ENCODE assay signal across 9 mouse cellular contexts in genomic region chr2:76468204-76468603, GRCm38 (mm10).
A peak's percentile ranks its signal among the peaks of the same experiment; 100 is the strongest.
DNase-seq lines count a peak whose midpoint lies in the region; ATAC-seq lines count a peak whose summit lies in the region.
"Had no signal": no experiment of that assay in that cellular context is flagged by ENCODE, and none has a peak within 500 bp of the region (broad histone marks: within the 10 kb centered on the region; RNA-seq: fewer than 3 reads in every experiment).

No protein-coding gene starts in this region.

- no peak overlapping the region for H3K27ac ChIP-seq in forebrain, embryonic 16.5 days (ENCODE audit: low read length)
- no peak overlapping the region for H3K27ac ChIP-seq in forebrain, embryonic 10.5 days
- H3K27ac ChIP-seq in neural tube, embryonic 15.5 days (replicated peaks): no peak overlapping the region
- H3K27ac ChIP-seq in liver, embryonic 11.5 days (ENCODE audit: low read depth, low read length): no peak overlapping the region
- no peak overlapping the region for H3K27ac ChIP-seq in liver, embryonic 12.5 days
- H3K27ac ChIP-seq: hindbrain, embryonic 15.5 days had no signal

- H3K36me3 ChIP-seq in forebrain, embryonic 16.5 days (ENCODE audit: control insufficient read depth, insufficient read depth): no peaks in the 10 kb centered on the region
- no peaks in the 10 kb centered on the region for H3K36me3 ChIP-seq in forebrain, embryonic 10.5 days (replicated peaks)
- H3K36me3 ChIP-seq in neural tube, embryonic 15.5 days: peaks cover 4% of the 10 kb centered on the region; the same call in 1 of the 2 replicates
- H3K36me3 ChIP-seq in liver, embryonic 11.5 days (ENCODE audit: control insufficient read depth, insufficient read depth, low read length): no peaks in the 10 kb centered on the region
- no peaks in the 10 kb centered on the region for H3K36me3 ChIP-seq in liver, embryonic 12.5 days
- H3K36me3 ChIP-seq: hindbrain, embryonic 15.5 days had no signal

- peak; percentile 50; the same call in 1 of the 2 replicates for ATAC-seq in forebrain, embryonic 16.5 days
- no peak for ATAC-seq in neural tube, embryonic 15.5 days (ENCODE audit: low FRiP score)
- no peak for ATAC-seq in liver, embryonic 11.5 days (replicated peaks; ENCODE audit: low FRiP score)
- no peak for ATAC-seq in liver, embryonic 12.5 days

- H3K9me3 ChIP-seq in forebrain, embryonic 16.5 days (ENCODE audit: control insufficient read depth, low read length): no peaks in the 10 kb centered on the region
- H3K9me3 ChIP-seq in forebrain, embryonic 10.5 days: no peaks in the 10 kb centered on the region
- 0 out of 2 replicates have a peak, but pooled peaks cover 4% of the 10 kb centered on the region for H3K9me3 ChIP-seq in neural tube, embryonic 15.5 days (replicated peaks)
- no peaks in the 10 kb centered on the region for H3K9me3 ChIP-seq in liver, embryonic 11.5 days (ENCODE audit: control insufficient read depth, low read length)
- no peaks in the 10 kb centered on the region for H3K9me3 ChIP-seq in liver, embryonic 12.5 days (replicated peaks)
- H3K9me3 ChIP-seq: hindbrain, embryonic 15.5 days had no signal

- no peak overlapping the region for H3K4me3 ChIP-seq in forebrain, embryonic 16.5 days (replicated peaks; ENCODE audit: low read length)
- no peak overlapping the region for H3K4me3 ChIP-seq in forebrain, embryonic 10.5 days
- H3K4me3 ChIP-seq in neural tube, embryonic 15.5 days (replicated peaks): no peak overlapping the region
- H3K4me3 ChIP-seq in liver, embryonic 11.5 days (ENCODE audit: low read depth, low read length): no peak overlapping the region
- no peak overlapping the region for H3K4me3 ChIP-seq in liver, embryonic 12.5 days
- H3K4me3 ChIP-seq: hindbrain, embryonic 15.5 days had no signal

- H3K4me2 ChIP-seq in forebrain, embryonic 16.5 days (ENCODE audit: low read length): no peak overlapping the region
- no peak overlapping the region for H3K4me2 ChIP-seq in neural tube, embryonic 15.5 days
- H3K4me2 ChIP-seq in liver, embryonic 11.5 days: no peak overlapping the region
- H3K4me2 ChIP-seq in liver, embryonic 12.5 days: no peak overlapping the region
- H3K4me2 ChIP-seq: hindbrain, embryonic 15.5 days had no signal

- H3K4me1 ChIP-seq in forebrain, embryonic 16.5 days (replicated peaks; ENCODE audit: control insufficient read depth, insufficient read depth, low read length): no peaks in the 10 kb centered on the region
- H3K4me1 ChIP-seq in forebrain, embryonic 10.5 days: no peaks in the 10 kb centered on the region
- H3K4me1 ChIP-seq in neural tube, embryonic 15.5 days: no peaks in the 10 kb centered on the region
- no peaks in the 10 kb centered on the region for H3K4me1 ChIP-seq in liver, embryonic 11.5 days (replicated peaks; ENCODE audit: control insufficient read depth, insufficient read depth, low read length)
- no peaks in the 10 kb centered on the region for H3K4me1 ChIP-seq in liver, embryonic 12.5 days
- H3K4me1 ChIP-seq: hindbrain, embryonic 15.5 days had no signal

- DNase-seq in forebrain, embryonic 10.5 days (ENCODE audit: extremely low spot score, low spot score): no peak
- DNase-seq in 3134 (ENCODE audit: extremely low read depth, insufficient read length, low spot score): peak; percentile 53
- peak; percentile 82 for DNase-seq in fibroblast of lung, adult 2 months (ENCODE audit: low read depth)
- peak; percentile 28 to 61 for DNase-seq in left cerebral cortex, adult 9 months (ENCODE audit: low spot score in 2 of 2)
- DNase-seq in liver, embryonic 11.5 days (ENCODE audit: low spot score): no peak

- no peaks in the 10 kb centered on the region for H3K27me3 ChIP-seq in forebrain, embryonic 16.5 days (replicated peaks; ENCODE audit: control insufficient read depth, insufficient read depth, low read length)
- H3K27me3 ChIP-seq in forebrain, embryonic 10.5 days (ENCODE audit: poor library complexity, severe bottlenecking): no peaks in the 10 kb centered on the region
- H3K27me3 ChIP-seq in neural tube, embryonic 15.5 days (replicated peaks): no peaks in the 10 kb centered on the region
- no peaks in the 10 kb centered on the region for H3K27me3 ChIP-seq in liver, embryonic 11.5 days (replicated peaks; ENCODE audit: control insufficient read depth, insufficient read depth, low read length)
- no peaks in the 10 kb centered on the region for H3K27me3 ChIP-seq in liver, embryonic 12.5 days (replicated peaks)
- H3K27me3 ChIP-seq: hindbrain, embryonic 15.5 days had no signal

- H3K9ac ChIP-seq in forebrain, embryonic 16.5 days (replicated peaks; ENCODE audit: low read depth, low read length): no peak overlapping the region
- H3K9ac ChIP-seq in neural tube, embryonic 15.5 days (replicated peaks): no peak overlapping the region
- no peak overlapping the region for H3K9ac ChIP-seq in liver, embryonic 11.5 days (ENCODE audit: low read depth, low read length)
- H3K9ac ChIP-seq in liver, embryonic 12.5 days: no peak overlapping the region
- H3K9ac ChIP-seq: hindbrain, embryonic 15.5 days had no signal

- 58% methylated on average over 8 of the region's 8 CpGs for WGBS in forebrain, embryonic 16.5 days
- WGBS in forebrain, embryonic 10.5 days: 89% methylated on average over 8 of the region's 8 CpGs
- 83% methylated on average over 8 of the region's 8 CpGs for WGBS in neural tube, embryonic 15.5 days
- whole genome bisulfite sequencing in liver, embryonic 11.5 days: 81% methylated on average over 8 of the region's 8 CpGs
- WGBS in liver, embryonic 12.5 days (ENCODE audit: insufficient replicate concordance): 67% methylated on average over 8 of the region's 8 CpGs

Comparison
In these comparisons a context has a peak if more than half of its experiments do, and no peak if none do; other contexts are left out.
1. DNase-seq: peak in 3134 (single experiment), fibroblast of lung, adult 2 months (single experiment) and left cerebral cortex, adult 9 months (2 of 2); none in forebrain, embryonic 10.5 days (single experiment) and liver, embryonic 11.5 days (single experiment).